Mouse (Mus musculus) fibroblast of lung, adult 2 months (primary cell): ENCODE results near the gene Tlr11.

Experiments used
- DNase-seq: peaks from one replicate; pipeline ENCODE4 v3.0.0-alpha.2; 2011; ENCODE audit warnings: low read depth

Tlr11 gene

GRCm38 (mm10) chr14:50357593-50357992 is at the start of gene Tlr11:
TSS of gene Tlr11 (plus strand) at chr14:50357914.
- no peak for DNase-seq

GRCm38 (mm10) chr14:50326661-50327060 is 31.1 kb upstream of the Tlr11 start, which contains the start of gene Olfr734:
TSS of gene Olfr734 (minus strand) at chr14:50326761.
- no peak for DNase-seq

- no peak for DNase-seq
Observed at GRCm38 (mm10) chr14:50348796-50349195, 8.9 kb upstream of the Tlr11 start, which contains the start of gene Olfr735. TSS of gene Olfr735 (minus strand) at chr14:50348872.

DNA sequence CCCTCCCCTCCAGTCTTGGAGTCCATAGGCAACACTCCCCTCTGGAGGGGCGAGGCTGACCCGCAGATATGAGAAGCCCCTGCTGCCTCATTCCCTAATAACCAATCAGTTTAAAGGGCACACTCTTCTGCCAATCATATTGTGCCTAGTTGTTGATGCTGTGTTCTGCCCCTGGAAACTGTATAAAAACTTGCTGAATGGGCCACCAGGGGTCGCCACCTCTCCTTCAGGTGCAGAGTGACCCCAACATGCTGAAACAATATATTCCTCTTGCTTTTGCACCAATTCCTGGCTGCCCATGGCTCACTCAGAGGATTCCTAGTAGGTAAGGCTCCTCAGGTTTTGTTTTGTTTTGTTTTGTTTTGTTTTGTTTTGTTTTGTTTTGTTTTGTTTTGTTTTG is 5.3 kb upstream of the Tlr11 start:
- no peak for DNase-seq

- no peak for DNase-seq
Observed at GRCm38 (mm10) chr14:50356725-50357124, 989 bp upstream of the Tlr11 start.

DNA sequence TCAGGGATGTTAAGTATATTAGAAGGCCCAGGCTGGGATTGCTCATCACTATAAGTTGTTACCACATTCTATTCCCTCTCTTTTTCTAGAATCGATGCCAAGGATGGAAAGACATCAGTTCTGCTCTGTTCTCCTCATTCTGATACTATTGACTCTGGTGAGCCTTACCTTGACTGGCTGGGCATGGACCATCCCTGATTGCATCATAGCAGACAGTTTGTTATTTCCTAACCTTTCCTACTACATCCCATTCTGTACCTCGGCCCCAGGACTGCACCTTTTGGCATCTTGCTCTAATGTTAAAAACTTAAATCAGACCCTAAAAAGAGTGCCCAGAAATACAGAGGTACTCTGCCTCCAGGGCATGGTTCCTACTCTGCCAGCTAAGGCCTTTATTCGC is 2.8 kb downstream of the Tlr11 start:
- DNase-seq = no peak

DNA sequence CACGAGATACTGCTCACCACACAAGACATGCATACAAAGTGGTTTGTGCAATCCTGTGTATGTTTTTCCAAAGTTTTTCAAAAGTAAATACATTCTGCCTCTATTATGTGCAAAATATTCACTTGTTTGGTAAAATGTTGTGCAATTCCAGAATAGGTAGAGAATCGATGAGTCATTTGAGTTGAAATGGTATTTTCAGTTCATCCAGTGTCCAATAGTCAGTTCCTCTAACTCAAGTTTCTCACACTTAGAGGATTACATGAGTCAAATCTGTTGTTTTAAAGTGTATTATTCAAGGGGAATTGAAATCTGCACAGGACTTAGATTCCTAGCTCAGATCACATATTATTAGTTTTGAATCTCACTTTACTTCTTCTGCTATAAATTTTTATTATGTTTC is 5.8 kb downstream of the Tlr11 start:
- DNase-seq = no peak

DNA sequence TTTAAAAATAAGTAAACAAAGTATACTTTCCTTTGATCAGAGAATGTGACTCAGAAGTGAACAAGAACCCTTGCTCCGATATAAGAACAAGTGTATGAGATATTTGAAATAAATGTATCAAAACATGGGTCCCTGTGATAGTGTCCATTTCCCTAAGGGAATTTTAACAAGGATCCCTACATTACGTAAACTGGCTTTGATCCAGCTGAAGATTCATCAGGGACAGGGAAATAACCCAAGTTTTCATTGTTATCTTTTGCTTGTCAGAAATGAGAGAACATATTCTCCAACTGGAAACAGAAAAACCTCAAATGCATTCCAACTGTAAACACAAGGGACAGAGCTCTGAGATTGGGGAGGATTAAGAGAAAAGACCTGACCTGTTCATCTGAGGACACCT is 23.1 kb downstream of the Tlr11 start, which contains the start of gene Olfr736:
Olfr736 (plus strand) TSS at position 301 of the 400 bp plus-strand sequence.
- DNase-seq = no peak

GRCm38 (mm10) chr14:50407268-50407667 is 49.6 kb downstream of the Tlr11 start, which contains the start of gene Olfr738:
TSS of gene Olfr738 (plus strand) at chr14:50407568.
- no peak for DNase-seq
